Mouse (Mus musculus): ENCODE measurements around the gene Tmem150c. TPM values are rescaled to one million over a fixed set of nuclear protein-coding genes. Genes with fewer than 3 reads are reported as not detected.

Gene Tmem150c
- polyA plus RNA-seq, 1 experiment: 1.1 TPM

DNA sequence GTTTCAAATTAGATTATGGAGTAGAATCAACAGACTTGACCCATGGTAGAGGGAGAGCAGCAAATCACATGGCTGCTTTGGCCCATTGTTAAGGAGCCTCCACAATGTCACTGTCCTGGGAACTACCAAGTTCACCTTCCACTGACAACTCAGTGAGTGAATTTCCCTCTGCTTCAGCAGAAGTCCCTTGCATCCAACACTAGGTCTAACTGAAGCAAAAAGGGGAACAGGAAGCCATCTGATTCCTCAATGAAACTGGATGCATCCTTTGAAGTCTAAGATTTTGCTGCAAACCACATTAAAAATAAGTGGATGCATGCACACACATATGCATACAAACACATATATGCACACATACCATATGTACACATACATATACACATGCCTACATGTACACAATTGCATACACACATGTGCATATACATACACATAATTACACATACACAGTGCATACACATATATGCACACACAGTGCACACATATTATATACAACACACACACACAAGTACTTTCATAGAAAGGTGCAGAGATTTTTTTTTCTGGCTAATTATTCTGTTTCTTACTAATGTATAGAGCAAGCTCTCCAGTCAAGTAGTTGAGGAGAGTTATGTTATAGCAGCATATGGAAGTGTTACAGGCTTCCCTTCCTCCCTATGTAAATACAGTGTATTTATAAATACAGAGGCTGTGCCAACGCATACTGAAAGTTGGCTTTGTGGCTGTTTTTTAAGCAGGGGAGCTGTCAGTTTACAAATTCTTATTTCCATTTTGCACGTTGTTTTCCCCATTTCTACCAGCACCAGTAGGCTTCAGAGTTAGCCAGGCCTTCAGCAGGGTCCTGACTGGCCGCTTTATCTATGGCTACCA lies 27.7 kb upstream of the Tmem150c start:
- no peaks in the 10 kb centered on the region for H3K27me3 ChIP-seq (ENCODE audit: control insufficient read depth, insufficient read depth, low read length, poor library complexity, severe bottlenecking)
- no peaks in the 10 kb centered on the region for H3K4me1 ChIP-seq (ENCODE audit: control insufficient read depth, insufficient read depth, low read length)
- H3K27ac ChIP-seq (ENCODE audit: insufficient read depth, low read length): no peak overlapping the region
- H3K9me3 ChIP-seq (replicated peaks; ENCODE audit: control insufficient read depth, insufficient read depth, low read length, poor library complexity, severe bottlenecking): no peaks in the 10 kb centered on the region
- no peak overlapping the region for H3K4me3 ChIP-seq (ENCODE audit: low read depth, low read length)
- TF ChIP-seq POLR2A (IDR thresholded peaks at IDR 0.05; ENCODE audit: insufficient read depth, low read length): no peak
- no peak for TF ChIP-seq CTCF (IDR thresholded peaks at IDR 0.05; ENCODE audit: low read depth, low read length)
- TF ChIP-seq EP300 (IDR thresholded peaks at IDR 0.05; ENCODE audit: insufficient read depth, low read depth, low read length): no peak
- H3K36me3 ChIP-seq (ENCODE audit: control insufficient read depth, insufficient read depth, low read length, poor library complexity, severe bottlenecking): no peaks in the 10 kb centered on the region
- no peak overlapping the region for H3K9ac ChIP-seq (ENCODE audit: low read depth, poor library complexity, severe bottlenecking)

- no peak overlapping the region for H3K4me3 ChIP-seq (ENCODE audit: low read depth, low read length)
- no peaks in the 10 kb centered on the region for H3K9me3 ChIP-seq (replicated peaks; ENCODE audit: control insufficient read depth, insufficient read depth, low read length, poor library complexity, severe bottlenecking)
- no peak for TF ChIP-seq POLR2A (IDR thresholded peaks at IDR 0.05; ENCODE audit: insufficient read depth, low read length)
- no peak for TF ChIP-seq CTCF (IDR thresholded peaks at IDR 0.05; ENCODE audit: low read depth, low read length)
- no peak for TF ChIP-seq EP300 (IDR thresholded peaks at IDR 0.05; ENCODE audit: insufficient read depth, low read depth, low read length)
- no peaks in the 10 kb centered on the region for H3K27me3 ChIP-seq (ENCODE audit: control insufficient read depth, insufficient read depth, low read length, poor library complexity, severe bottlenecking)
- H3K4me1 ChIP-seq (ENCODE audit: control insufficient read depth, insufficient read depth, low read length): no peaks in the 10 kb centered on the region
- no peak overlapping the region for H3K9ac ChIP-seq (ENCODE audit: low read depth, poor library complexity, severe bottlenecking)
- H3K27ac ChIP-seq (ENCODE audit: insufficient read depth, low read length): no peak overlapping the region
- H3K36me3 ChIP-seq (ENCODE audit: control insufficient read depth, insufficient read depth, low read length, poor library complexity, severe bottlenecking): no peaks in the 10 kb centered on the region
These were observed 27.0 kb upstream of the Tmem150c start for GRCm38 (mm10) chr5:100186618-100187017.

- Histone ChIP-seq H3K4me3 (ENCODE audit: low read depth, low read length) (no peak overlapping the region), H3K36me3 (ENCODE audit: control insufficient read depth, insufficient read depth, low read length, poor library complexity, severe bottlenecking) (no peaks in the 10 kb centered on the region), H3K27me3 (ENCODE audit: control insufficient read depth, insufficient read depth, low read length, poor library complexity, severe bottlenecking) (no peaks in the 10 kb centered on the region), H3K4me1 (ENCODE audit: control insufficient read depth, insufficient read depth, low read length) (no peaks in the 10 kb centered on the region), H3K9ac (ENCODE audit: low read depth, poor library complexity, severe bottlenecking) (no peak overlapping the region), H3K27ac (ENCODE audit: insufficient read depth, low read length) (no peak overlapping the region), H3K9me3 (replicated peaks; ENCODE audit: control insufficient read depth, insufficient read depth, low read length, poor library complexity, severe bottlenecking) (no peaks in the 10 kb centered on the region)
- no peak for TF ChIP-seq POLR2A (IDR thresholded peaks at IDR 0.05; ENCODE audit: insufficient read depth, low read length)
- no peak for TF ChIP-seq EP300 (IDR thresholded peaks at IDR 0.05; ENCODE audit: insufficient read depth, low read depth, low read length)
- no peak for TF ChIP-seq CTCF (IDR thresholded peaks at IDR 0.05; ENCODE audit: low read depth, low read length)
These were observed 26.3 kb upstream of the Tmem150c start for GRCm38 (mm10) chr5:100185895-100186294.

- Histone ChIP-seq H3K27me3 (ENCODE audit: control insufficient read depth, insufficient read depth, low read length, poor library complexity, severe bottlenecking) (no peaks in the 10 kb centered on the region), H3K9me3 (replicated peaks; ENCODE audit: control insufficient read depth, insufficient read depth, low read length, poor library complexity, severe bottlenecking) (no peaks in the 10 kb centered on the region), H3K36me3 (ENCODE audit: control insufficient read depth, insufficient read depth, low read length, poor library complexity, severe bottlenecking) (no peaks in the 10 kb centered on the region), H3K9ac (ENCODE audit: low read depth, poor library complexity, severe bottlenecking) (no peak overlapping the region), H3K4me3 (ENCODE audit: low read depth, low read length) (no peak overlapping the region), H3K4me1 (ENCODE audit: control insufficient read depth, insufficient read depth, low read length) (no peaks in the 10 kb centered on the region), H3K27ac (ENCODE audit: insufficient read depth, low read length) (no peak overlapping the region)
- TF ChIP-seq CTCF (IDR thresholded peaks at IDR 0.05; ENCODE audit: low read depth, low read length) (no peak), POLR2A (IDR thresholded peaks at IDR 0.05; ENCODE audit: insufficient read depth, low read length) (no peak), EP300 (IDR thresholded peaks at IDR 0.05; ENCODE audit: insufficient read depth, low read depth, low read length) (no peak)
These were observed 21.4 kb upstream of the Tmem150c start for GRCm38 (mm10) chr5:100181011-100181410.

DNA sequence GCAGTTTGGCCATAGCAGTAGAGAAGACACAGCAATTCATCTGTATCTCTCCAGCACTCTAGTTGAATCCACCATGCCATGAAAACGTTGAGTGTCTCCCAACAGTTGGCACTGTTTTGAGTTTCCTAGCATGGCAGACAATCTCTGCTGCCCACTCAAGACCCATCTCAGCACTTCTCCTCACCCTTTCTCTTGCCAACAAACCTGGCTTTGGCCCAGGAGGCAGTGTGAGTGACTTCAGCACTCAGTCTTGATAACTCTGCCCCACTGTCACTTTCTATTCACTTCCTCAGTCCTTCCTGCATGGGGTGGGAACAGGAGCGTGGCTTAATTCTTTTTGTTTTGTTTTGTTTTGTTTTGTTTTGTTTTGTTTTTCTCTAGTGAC lies 19.2 kb upstream of the Tmem150c start:
- Histone ChIP-seq H3K36me3 (ENCODE audit: control insufficient read depth, insufficient read depth, low read length, poor library complexity, severe bottlenecking) (no peaks in the 10 kb centered on the region), H3K9me3 (replicated peaks; ENCODE audit: control insufficient read depth, insufficient read depth, low read length, poor library complexity, severe bottlenecking) (no peaks in the 10 kb centered on the region), H3K4me3 (ENCODE audit: low read depth, low read length) (no peak overlapping the region), H3K27ac (ENCODE audit: insufficient read depth, low read length) (no peak overlapping the region), H3K9ac (ENCODE audit: low read depth, poor library complexity, severe bottlenecking) (no peak overlapping the region), H3K4me1 (ENCODE audit: control insufficient read depth, insufficient read depth, low read length) (no peaks in the 10 kb centered on the region), H3K27me3 (ENCODE audit: control insufficient read depth, insufficient read depth, low read length, poor library complexity, severe bottlenecking) (no peaks in the 10 kb centered on the region)
- TF ChIP-seq POLR2A (IDR thresholded peaks at IDR 0.05; ENCODE audit: insufficient read depth, low read length): no peak
- TF ChIP-seq CTCF (IDR thresholded peaks at IDR 0.05; ENCODE audit: low read depth, low read length): no peak
- no peak for TF ChIP-seq EP300 (IDR thresholded peaks at IDR 0.05; ENCODE audit: insufficient read depth, low read depth, low read length)

GRCm38 (mm10) chr5:100178122-100178780 lies 18.6 kb upstream of the Tmem150c start:
- Histone ChIP-seq H3K27ac (ENCODE audit: insufficient read depth, low read length) (no peak overlapping the region), H3K27me3 (ENCODE audit: control insufficient read depth, insufficient read depth, low read length, poor library complexity, severe bottlenecking) (no peaks in the 10 kb centered on the region), H3K9me3 (replicated peaks; ENCODE audit: control insufficient read depth, insufficient read depth, low read length, poor library complexity, severe bottlenecking) (no peaks in the 10 kb centered on the region), H3K4me3 (ENCODE audit: low read depth, low read length) (no peak overlapping the region), H3K4me1 (ENCODE audit: control insufficient read depth, insufficient read depth, low read length) (no peaks in the 10 kb centered on the region), H3K9ac (ENCODE audit: low read depth, poor library complexity, severe bottlenecking) (no peak overlapping the region), H3K36me3 (ENCODE audit: control insufficient read depth, insufficient read depth, low read length, poor library complexity, severe bottlenecking) (no peaks in the 10 kb centered on the region)
- TF ChIP-seq CTCF (IDR thresholded peaks at IDR 0.05; ENCODE audit: low read depth, low read length): no peak
- no peak for TF ChIP-seq EP300 (IDR thresholded peaks at IDR 0.05; ENCODE audit: insufficient read depth, low read depth, low read length)
- TF ChIP-seq POLR2A (IDR thresholded peaks at IDR 0.05; ENCODE audit: insufficient read depth, low read length): no peak

All from ES-Bruce4 (cell line).